Mouse (Mus musculus): ENCODE measurements around the gene Hebp1.

Gene Hebp1

DNA sequence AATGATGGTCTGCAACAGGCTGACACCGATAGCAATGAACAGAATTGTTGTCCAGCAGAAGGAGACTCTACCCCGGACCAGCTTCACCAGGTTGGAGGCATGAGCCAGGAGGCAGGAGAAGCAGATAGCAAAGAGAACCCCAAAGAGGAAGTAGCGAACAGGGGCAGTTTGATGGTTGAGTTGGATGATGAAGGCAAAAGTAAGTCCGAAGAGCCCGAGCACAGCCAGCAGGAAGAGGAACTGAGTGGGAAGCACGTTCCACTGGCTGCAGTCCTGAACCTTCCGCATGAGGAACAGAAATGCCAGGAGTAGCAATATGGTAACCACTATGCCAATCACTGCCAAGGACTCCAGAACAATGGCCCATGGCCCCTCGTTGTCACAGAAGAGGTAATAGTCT is 81.3 kb downstream of the Hebp1 start:
- no peak for DNase-seq (ENCODE audit: low read depth, low spot score)

DNA sequence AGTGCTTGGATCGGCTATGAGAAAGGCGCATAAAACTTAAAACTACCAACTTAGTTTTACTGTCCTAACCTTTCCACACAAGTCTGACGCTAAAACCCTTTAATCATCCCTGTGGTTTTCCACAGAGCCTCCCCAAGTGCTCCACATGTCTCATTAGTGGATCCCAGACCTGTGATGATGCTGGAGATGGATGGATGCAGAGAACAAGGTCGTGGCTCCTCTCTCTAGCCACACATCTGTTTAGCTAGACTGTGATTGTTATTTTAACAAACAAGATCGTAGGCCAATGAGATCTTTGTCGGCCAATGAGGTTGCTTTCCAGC is 84.7 kb downstream of the Hebp1 start:
- DNase-seq (ENCODE audit: low read depth, low spot score), result peak; percentile 41

DNA sequence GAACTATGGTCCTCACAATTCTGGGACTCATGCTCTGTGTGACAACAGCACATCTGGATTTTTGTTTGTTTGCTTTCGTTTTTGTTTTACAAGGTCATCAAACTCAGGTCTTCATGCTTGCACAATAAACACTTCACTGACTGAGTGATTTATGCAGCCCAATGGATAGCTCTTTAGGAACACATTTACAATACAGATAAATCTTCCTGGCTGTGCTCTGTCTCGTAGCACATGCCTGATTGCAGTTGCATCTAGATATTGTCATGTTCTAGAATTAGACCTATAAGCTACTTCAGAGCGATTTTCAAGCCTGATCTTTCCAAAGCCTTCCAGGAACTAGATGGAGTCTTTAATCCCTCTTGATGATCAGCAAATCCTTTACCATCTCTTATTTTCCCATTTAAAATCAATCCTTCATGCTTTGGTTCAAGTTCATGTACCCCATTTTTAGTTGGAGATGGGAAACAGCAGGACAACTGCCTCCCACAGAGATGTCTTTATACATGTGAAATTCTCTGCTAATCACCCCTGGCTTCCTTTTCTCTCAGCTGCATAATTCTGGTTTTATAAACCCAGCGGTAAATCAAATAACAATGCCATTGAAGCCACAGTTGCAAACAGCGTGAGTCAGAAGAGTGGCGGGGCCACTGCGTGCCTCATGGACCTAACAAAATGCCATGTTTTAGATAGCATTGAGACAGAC is 85.3 kb downstream of the Hebp1 start:
- peak; percentile 67 for DNase-seq (ENCODE audit: low read depth, low spot score)

DNA sequence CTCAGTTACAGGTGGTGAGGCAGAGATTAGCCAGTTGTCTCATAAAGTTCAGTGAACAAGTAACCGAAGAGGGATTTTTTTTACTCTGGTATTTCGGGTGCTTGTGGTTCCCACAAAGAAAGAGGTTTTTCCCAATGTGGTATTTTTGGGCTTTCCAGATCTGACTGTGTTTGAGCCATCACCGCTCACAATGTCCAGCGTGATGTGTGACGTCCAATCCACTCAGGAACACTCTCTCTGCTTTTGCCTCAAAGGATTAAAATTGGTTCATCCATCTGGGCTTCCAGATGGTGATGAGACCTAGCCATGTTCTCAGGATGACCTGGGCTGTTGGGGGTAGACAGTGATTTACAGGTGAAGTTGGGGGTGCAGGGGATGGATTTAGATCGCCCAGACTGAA is 90.8 kb downstream of the Hebp1 start:
- DNase-seq (ENCODE audit: low read depth, low spot score), result no peak

DNA sequence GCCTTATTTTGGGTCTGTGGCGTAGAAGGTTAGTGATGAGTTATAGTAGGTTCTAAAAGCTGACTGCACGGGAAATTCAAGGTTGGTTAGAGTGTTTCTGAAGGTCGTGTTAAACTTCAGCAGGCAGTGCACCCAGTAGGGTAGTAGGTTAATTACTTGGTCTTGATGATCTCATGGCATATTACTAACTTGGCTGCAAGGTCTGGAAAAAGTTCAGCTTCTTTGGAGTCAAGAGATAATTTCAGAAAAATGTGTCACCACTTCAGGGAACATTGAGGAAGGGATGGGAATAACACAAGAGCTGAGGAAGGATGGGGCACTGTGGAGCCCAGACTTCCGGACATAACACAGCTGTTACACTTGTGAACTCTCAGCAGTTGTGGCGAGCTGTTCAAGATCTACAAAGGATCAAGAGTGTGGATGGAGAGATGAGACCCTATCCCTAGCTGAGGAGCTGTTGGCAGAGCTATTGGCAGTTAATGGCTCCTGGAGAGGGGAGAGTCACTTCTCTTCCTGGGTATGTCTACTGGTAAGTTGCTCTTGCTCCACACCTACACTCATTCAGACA is 95.0 kb downstream of the Hebp1 start:
- no peak for DNase-seq (ENCODE audit: low read depth, low spot score)

DNA sequence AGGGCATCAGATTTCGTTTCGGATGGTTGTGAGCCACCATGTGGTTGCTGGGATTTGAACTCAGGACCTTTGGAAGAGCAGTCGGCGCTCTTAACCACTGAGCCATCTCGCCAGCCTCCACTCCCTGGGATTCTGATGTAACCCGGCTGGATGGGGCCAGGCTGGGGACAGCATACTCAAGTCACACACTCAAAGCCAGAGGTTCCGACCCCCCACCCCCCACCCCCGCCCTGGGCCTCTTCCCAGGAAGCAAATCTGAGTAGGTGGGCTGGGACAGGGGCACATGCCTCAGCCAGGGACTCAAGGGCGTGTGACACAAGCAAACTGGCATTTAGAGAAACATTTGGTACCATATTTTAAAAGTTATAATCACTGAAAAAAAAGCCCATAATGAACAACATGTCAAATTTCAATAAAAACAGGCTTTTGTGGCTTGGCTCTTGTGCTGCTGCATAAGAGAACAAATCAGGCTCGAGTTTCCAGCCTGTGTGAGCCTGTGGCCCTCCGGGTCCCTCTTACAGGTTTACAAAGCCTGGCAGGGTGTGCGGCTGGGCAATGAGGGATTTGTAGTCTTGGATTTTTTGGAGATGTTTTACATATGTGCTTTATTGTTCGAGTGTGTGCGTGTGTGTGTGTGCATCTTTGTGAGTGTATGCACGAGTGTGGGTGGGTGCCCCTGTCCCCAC is 96.9 kb downstream of the Hebp1 start:
- no peak for DNase-seq (ENCODE audit: low read depth, low spot score)

DNA sequence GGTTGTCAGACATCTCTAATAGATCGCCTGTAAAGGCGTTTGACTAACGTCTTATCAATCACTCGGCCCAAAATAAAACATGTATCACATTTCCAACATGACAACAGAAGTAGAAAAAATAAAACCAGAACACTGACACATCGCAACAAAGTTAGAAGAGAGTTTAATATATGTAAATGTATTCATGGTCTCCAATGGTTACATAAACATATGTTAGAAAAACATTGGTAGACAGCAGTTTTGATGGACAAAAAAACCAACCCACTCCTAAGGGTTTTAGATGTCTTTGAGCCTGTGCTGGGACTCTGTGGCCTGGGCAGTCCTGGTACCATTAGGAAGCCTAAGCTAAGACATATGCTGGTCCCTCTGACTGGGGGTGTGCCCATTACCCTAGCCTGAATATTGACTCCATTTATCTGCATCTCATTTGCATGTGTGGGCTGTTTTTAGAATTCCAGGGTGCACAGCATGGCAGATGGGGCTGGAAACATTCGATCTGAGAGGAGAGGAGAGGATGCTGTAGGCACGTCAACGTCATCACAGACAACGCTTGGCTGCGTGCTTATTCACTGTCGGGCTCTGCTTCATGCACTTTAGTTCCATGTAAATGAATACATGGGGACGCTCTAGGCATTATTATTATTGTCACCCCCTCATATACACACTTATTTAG is 104.9 kb downstream of the Hebp1 start:
- DNase-seq (ENCODE audit: low read depth, low spot score), result no peak

DNA sequence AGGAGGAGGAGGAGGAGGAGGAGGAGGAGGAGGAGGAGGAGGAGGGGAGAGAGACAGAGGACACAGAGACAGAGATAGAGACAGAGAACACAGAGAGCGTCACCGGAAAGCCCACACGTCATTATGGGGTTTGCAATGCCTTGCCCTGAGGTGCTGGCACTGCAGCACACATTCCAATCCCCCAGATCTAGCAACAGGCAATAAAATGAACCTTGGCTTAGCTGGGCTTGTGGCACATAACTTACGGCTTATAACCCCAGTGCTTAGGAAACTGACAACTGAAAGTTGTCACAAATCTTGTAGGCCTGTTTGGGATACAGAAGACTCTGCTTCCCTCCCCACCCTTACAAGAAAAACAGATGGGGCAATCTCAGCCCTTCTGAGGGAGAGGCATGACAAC is 107.2 kb downstream of the Hebp1 start:
- DNase-seq (ENCODE audit: low read depth, low spot score), result no peak

DNA sequence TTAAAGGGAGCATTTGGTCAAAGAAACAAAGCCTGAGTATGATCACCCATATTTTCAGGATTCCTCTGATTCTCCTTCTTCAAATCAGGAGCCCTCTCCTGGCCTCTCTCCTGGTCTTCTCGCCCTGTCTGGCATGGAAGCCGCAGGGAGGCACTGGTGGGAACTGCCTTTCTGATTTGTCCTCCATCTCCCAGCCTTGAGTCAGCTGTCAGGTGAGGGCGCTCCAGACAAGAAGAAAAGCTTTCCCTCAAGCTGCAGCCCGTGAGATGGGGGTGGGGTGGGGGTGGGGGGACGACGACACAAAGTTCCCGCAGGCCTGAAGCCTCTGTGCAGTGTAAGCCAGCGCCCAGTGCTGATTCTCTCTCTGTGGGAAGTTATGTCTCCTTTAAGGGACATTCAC is 108.0 kb downstream of the Hebp1 start:
- no peak for DNase-seq (ENCODE audit: low read depth, low spot score)

DNA sequence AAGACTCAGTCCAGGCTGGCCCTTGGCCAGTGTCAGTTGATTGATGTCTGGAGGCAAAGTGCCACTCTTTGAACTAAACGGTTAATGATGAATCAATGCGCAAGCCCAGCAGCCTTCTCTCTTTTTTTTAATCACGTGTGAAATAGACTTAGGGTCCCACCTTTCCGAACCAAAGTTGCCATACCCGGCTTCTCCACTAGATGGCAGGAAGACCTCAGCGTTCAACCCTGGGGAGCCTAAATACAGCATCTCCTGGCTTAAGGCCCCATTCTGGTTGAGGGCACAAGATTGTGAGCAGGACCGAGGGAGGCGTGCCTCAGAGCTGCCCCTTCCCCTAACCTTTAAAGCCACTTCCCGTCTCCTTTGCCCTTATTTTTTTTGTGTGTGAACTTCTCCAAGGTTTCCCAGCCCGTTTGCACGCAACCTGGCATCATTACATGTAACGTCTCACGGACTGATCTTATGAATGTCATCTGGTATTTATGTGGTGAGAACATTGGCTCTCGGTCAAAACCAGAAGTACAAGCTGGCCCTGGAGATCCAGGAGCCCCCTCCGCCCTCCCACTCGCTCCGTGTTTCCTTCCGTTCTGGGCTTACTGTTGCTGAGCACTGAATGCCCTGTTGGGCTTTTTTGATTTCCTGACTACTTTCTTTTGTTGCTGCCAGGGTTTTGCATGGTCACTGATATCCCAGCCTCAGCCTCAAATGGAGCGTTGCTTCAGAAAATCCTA is 109.9 kb downstream of the Hebp1 start:
- DNase-seq (ENCODE audit: low read depth, low spot score), result peak; percentile 90
